ENCODE assay signal across 8 mouse cellular contexts in genomic region chr7:130475970-130476369, GRCm38 (mm10). TPM values are rescaled to one million over a fixed set of nuclear protein-coding genes. Genes with fewer than 3 reads are reported as not detected.
A peak's percentile ranks its signal among the peaks of the same experiment; 100 is the strongest.
DNase-seq lines count a peak whose midpoint lies in the region; ATAC-seq and TF ChIP-seq lines count a peak whose summit lies in the region.

No protein-coding gene starts in this region.

- H3K9me3 ChIP-seq in midbrain, embryonic 12.5 days, result no peaks in the 10 kb centered on the region
- H3K9me3 ChIP-seq in stomach, postnatal 0 days (ENCODE audit: control insufficient read depth, low read length), result no peaks in the 10 kb centered on the region

- intact Hi-C loops in left cerebral cortex, postnatal 36 days (cut with DNase I), result loop anchor here (2.0 to 5.0 kb wide), 2 partner anchors 204 to 825 kb away; no protein-coding TSS in a partner anchor

- 32% methylated on average over 2 of the region's 2 CpGs for WGBS in midbrain, embryonic 12.5 days
- 34% methylated on average over 2 of the region's 2 CpGs for WGBS in stomach, postnatal 0 days

- TF ChIP-seq EP300 in stomach, postnatal 0 days (optimal IDR thresholded peaks at IDR 0.05), result no peak

- ATAC-seq in midbrain, embryonic 12.5 days (ENCODE audit: low FRiP score, low read depth), result peak; percentile 56; the same call in 1 of the 2 replicates
- peak; percentile 76; the same call in 1 of the 2 replicates for ATAC-seq in stomach, postnatal 0 days (ENCODE audit: low FRiP score, low TSS enrichment)

- peak; percentile 72 for DNase-seq in 416B (ENCODE audit: low read depth)
- peak; percentile 52 for DNase-seq in MN1 (ENCODE audit: low spot score)
- peak; percentile 71 to 75 for DNase-seq in cerebellum, postnatal 10 days
- DNase-seq in frontal cortex, postnatal 14 days (ENCODE audit: low spot score in 2 of 2), result peak; percentile 27 to 48
- peak; percentile 12 for DNase-seq in kidney, adult 11 months
- DNase-seq in left cerebral cortex, postnatal 36 days (ENCODE audit: low spot score in 2 of 2), result peak; percentile 30 to 34
- peak; percentile 32 for DNase-seq in stomach, postnatal 0 days (ENCODE audit: low spot score)

- H3K27ac ChIP-seq in midbrain, embryonic 12.5 days (replicated peaks), result no peak overlapping the region
- no peak overlapping the region for H3K27ac ChIP-seq in stomach, postnatal 0 days (replicated peaks)

- H3K36me3 ChIP-seq in midbrain, embryonic 12.5 days, result peaks cover 13% of the 10 kb centered on the region; the same call in 1 of the 2 replicates
- 0 out of 2 replicates have a peak, but pooled peaks cover 3% of the 10 kb centered on the region for H3K36me3 ChIP-seq in stomach, postnatal 0 days (ENCODE audit: control insufficient read depth, insufficient read depth, low read length)

- H3K4me3 ChIP-seq in midbrain, embryonic 12.5 days, result no peak overlapping the region
- no peak overlapping the region for H3K4me3 ChIP-seq in stomach, postnatal 0 days (ENCODE audit: low read depth, low read length)

- TF ChIP-seq CTCF in stomach, postnatal 0 days (IDR thresholded peaks at IDR 0.05; ENCODE audit: low read depth), result peak; percentile 98

- H3K4me1 ChIP-seq in midbrain, embryonic 12.5 days, result peaks cover 30% of the 10 kb centered on the region
- H3K4me1 ChIP-seq in stomach, postnatal 0 days (replicated peaks; ENCODE audit: control insufficient read depth, insufficient read depth), result no peaks in the 10 kb centered on the region

- no peak overlapping the region for H3K4me2 ChIP-seq in midbrain, embryonic 12.5 days (replicated peaks)
- H3K4me2 ChIP-seq in stomach, postnatal 0 days (replicated peaks; ENCODE audit: low read depth), result no peak overlapping the region

- no peak overlapping the region for H3K9ac ChIP-seq in midbrain, embryonic 12.5 days (replicated peaks)
- H3K9ac ChIP-seq in stomach, postnatal 0 days (ENCODE audit: low read length), result no peak overlapping the region

- H3K27me3 ChIP-seq in midbrain, embryonic 12.5 days, result peaks cover 8% of the 10 kb centered on the region
- H3K27me3 ChIP-seq in stomach, postnatal 0 days (ENCODE audit: control insufficient read depth, insufficient read depth, low read length), result no peaks in the 10 kb centered on the region

RNA-seq across cellular contexts. Expression of gene Ate1, which starts 44.2 kb away (rescaled TPM):
- 10 to 100 TPM; 57.7 to 65.1 TPM for total RNA-seq in left cerebral cortex, postnatal 36 days (2021)
- 68.2 and 76.9 TPM in 2 replicates for polyA plus RNA-seq in midbrain, embryonic 12.5 days (2016; fragmentation: Nextera tagmentation; extraction: Ambion mirVana)
- 40.4 and 56.4 TPM in 2 replicates for polyA plus RNA-seq in stomach, postnatal 0 days (2015; fragmentation: Nextera tagmentation; extraction: Ambion mirVana)

Comparison
In these comparisons a context has a peak if more than half of its experiments do, and no peak if none do; other contexts are left out.
1. DNase-seq: peak in every context shown above with its lines; median percentile 73 in cerebellum, postnatal 10 days; 72 in 416B; 52 in MN1; 38 in frontal cortex, postnatal 14 days; 32 in left cerebral cortex, postnatal 36 days; 32 in stomach, postnatal 0 days; 12 in kidney, adult 11 months.